Mouse (Mus musculus) embryo, embryonic 9.5 days (tissue): ENCODE data around the gene Hdac11.

ENCODE experiments used
- DNase-seq: peaks from one replicate; pipeline ENCODE4 v3.0.0-alpha.2; 2017; ENCODE audit errors: extremely low spot score

Gene Hdac11

GRCm38 (mm10) chr6:91169129-91169528 is 12.7 kb downstream of the Hdac11 start:
- no peak for DNase-seq

GRCm38 (mm10) chr6:91171396-91171895 is 15.0 kb downstream of the Hdac11 start:
- no peak for DNase-seq

GRCm38 (mm10) chr6:91172381-91172780 is 15.9 kb downstream of the Hdac11 start:
- DNase-seq: no peak

GRCm38 (mm10) chr6:91173221-91173880 is 16.9 kb downstream of the Hdac11 start:
- DNase-seq: peak; percentile 64

- no peak for DNase-seq
Measured at GRCm38 (mm10) chr6:91174211-91174610, 17.7 kb downstream of the Hdac11 start.

GRCm38 (mm10) chr6:91180767-91181171 is 24.3 kb downstream of the Hdac11 start:
- no peak for DNase-seq

GRCm38 (mm10) chr6:91181320-91181719 is 24.9 kb downstream of the Hdac11 start:
- no peak for DNase-seq

- no peak for DNase-seq
Measured at GRCm38 (mm10) chr6:91182075-91182490, 25.6 kb downstream of the Hdac11 start.

GRCm38 (mm10) chr6:91183041-91183440 is 26.6 kb downstream of the Hdac11 start:
- DNase-seq: no peak

- no peak for DNase-seq
Measured at GRCm38 (mm10) chr6:91183980-91184379, 27.5 kb downstream of the Hdac11 start.

- no peak for DNase-seq
Measured at GRCm38 (mm10) chr6:91184776-91185175, 28.3 kb downstream of the Hdac11 start.

GRCm38 (mm10) chr6:91185502-91185901 is 29.0 kb downstream of the Hdac11 start:
- DNase-seq: no peak

- no peak for DNase-seq
Measured at GRCm38 (mm10) chr6:91186161-91186931, 29.9 kb downstream of the Hdac11 start.

- no peak for DNase-seq
Measured at GRCm38 (mm10) chr6:91186934-91187333, 30.5 kb downstream of the Hdac11 start.

GRCm38 (mm10) chr6:91187871-91188270 is 31.4 kb downstream of the Hdac11 start:
- DNase-seq: no peak

- no peak for DNase-seq
Measured at GRCm38 (mm10) chr6:91189971-91190370, 33.5 kb downstream of the Hdac11 start.

GRCm38 (mm10) chr6:91191465-91191864 is 35.0 kb downstream of the Hdac11 start:
- no peak for DNase-seq

- no peak for DNase-seq
Measured at GRCm38 (mm10) chr6:91192421-91192820, 36.0 kb downstream of the Hdac11 start.

GRCm38 (mm10) chr6:91192851-91193545 is 36.5 kb downstream of the Hdac11 start:
- DNase-seq: no peak

GRCm38 (mm10) chr6:91198456-91198855 is 42.0 kb downstream of the Hdac11 start:
- no peak for DNase-seq

- DNase-seq: peak; percentile 58
Measured at GRCm38 (mm10) chr6:91200429-91201188, 44.1 kb downstream of the Hdac11 start.

- no peak for DNase-seq
Measured at GRCm38 (mm10) chr6:91201881-91202341, 45.4 kb downstream of the Hdac11 start.
